Mouse (Mus musculus) cerebellum, adult 2 months (tissue): Measurements from ENCODE around the gene Gm49450.

Experiments used
- CTCF ChIP-seq: fragments of 200-500 bp; IDR thresholded peaks from 2 replicates; pipeline ENCODE4 v1.5.1; 2011; ENCODE audit warnings: low read depth, mild to moderate bottlenecking, control low read depth, low read length, moderate library complexity, borderline replicate concordance; ENCODE audit not compliant: insufficient read depth
- POLR2A ChIP-seq: fragments of 200-500 bp; IDR thresholded peaks from 2 replicates; pipeline ENCODE4 v1.6.1; 2011; ENCODE audit warnings: low read length, control low read depth, borderline replicate concordance; ENCODE audit not compliant: insufficient read depth

DNA sequence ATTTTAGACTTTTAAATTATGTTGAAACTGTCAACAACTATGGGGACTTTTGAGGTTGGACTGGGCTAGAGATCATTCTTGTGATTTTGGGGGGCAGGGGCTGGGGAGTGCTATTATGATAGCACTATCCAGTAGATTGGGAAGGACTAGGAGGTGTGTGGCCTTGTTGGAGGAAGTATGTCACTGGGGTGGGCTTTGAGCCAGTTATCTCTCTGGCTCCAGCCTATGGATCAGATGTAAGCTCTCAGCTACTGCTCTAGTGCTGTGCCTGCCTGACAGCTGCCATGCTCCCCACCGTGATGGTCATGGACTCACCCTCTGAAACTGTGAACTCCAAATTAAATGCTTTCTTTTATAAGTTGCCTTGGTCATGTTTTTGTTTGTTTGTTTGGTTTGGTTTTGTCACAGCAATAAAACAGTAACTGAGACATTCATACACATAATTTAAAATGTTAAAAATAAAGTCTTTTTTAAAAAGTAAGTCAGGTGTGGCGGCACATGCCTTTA lies 30.3 kb downstream of the Gm49450 start:
- TF ChIP-seq CTCF (no peak), POLR2A (no peak)
